Mouse (Mus musculus) brown adipose tissue, adult 24 weeks (tissue): ENCODE measurements around the gene Cpvl. TPM values are rescaled to one million over a fixed set of nuclear protein-coding genes. Genes with fewer than 3 reads are reported as not detected.

Source experiments
- H3K27ac ChIP-seq: fragments of 200-500 bp; replicated peaks from 2 replicates; pipeline ENCODE4 v1.5.1; 2012; ENCODE audit warnings: low read depth, mild to moderate bottlenecking, low read length
- H3K4me1 ChIP-seq: fragments of 200-500 bp; 2 replicates; pipeline ENCODE4 v1.6.1; 2012; ENCODE audit warnings: low read length, mixed read lengths; ENCODE audit not compliant: control insufficient read depth, insufficient read depth, insufficient read length
- H3K4me3 ChIP-seq: fragments of 200-500 bp; 2 replicates; pipeline ENCODE4 v1.5.1; 2012; ENCODE audit warnings: low read depth, mild to moderate bottlenecking, low read length, moderate library complexity; ENCODE audit not compliant: insufficient read depth
- polyA plus RNA-seq: library from polyadenylated mRNA; stranded (reverse); fragments of >200 nt; gene quantifications from 2 replicates; pipeline ENCODE4 v1.2.4, GENCODE M21; 2012; ENCODE audit not compliant: missing spikeins, insufficient read depth, insufficient read length

Gene Cpvl
- polyA plus RNA-seq, 1 experiment: not detected

- H3K4me1 ChIP-seq: peaks cover 7% of the 10 kb centered on the region; the same call in 1 of the 2 replicates
- H3K27ac ChIP-seq: no peak overlapping the region
- H3K4me3 ChIP-seq: no peak overlapping the region
Observed at GRCm38 (mm10) chr6:53859106-53859505, 119.4 kb downstream of the Cpvl start.

GRCm38 (mm10) chr6:53857822-53858221 lies 120.6 kb downstream of the Cpvl start:
- Histone ChIP-seq H3K4me3 (no peak overlapping the region), H3K4me1 (peaks cover 7% of the 10 kb centered on the region; the same call in 1 of the 2 replicates), H3K27ac (no peak overlapping the region)

- peaks cover 7% of the 10 kb centered on the region; the same call in 1 of the 2 replicates for H3K4me1 ChIP-seq
Observed at GRCm38 (mm10) chr6:53856775-53857174, 121.7 kb downstream of the Cpvl start.

GRCm38 (mm10) chr6:53854971-53855856 lies 123.3 kb downstream of the Cpvl start:
- Histone ChIP-seq H3K27ac (no peak overlapping the region), H3K4me3 (no peak overlapping the region), H3K4me1 (peaks cover 7% of the 10 kb centered on the region; the same call in 1 of the 2 replicates)

More at GRCm38 (mm10) chr6:53856775-53857174, 121.7 kb downstream of the Cpvl start:
- H3K27ac ChIP-seq: no peak overlapping the region
- no peak overlapping the region for H3K4me3 ChIP-seq

GRCm38 (mm10) chr6:53854226-53854625 lies 124.2 kb downstream of the Cpvl start:
- no peak overlapping the region for H3K4me3 ChIP-seq
- H3K4me1 ChIP-seq: peaks cover 7% of the 10 kb centered on the region; the same call in 1 of the 2 replicates
- no peak overlapping the region for H3K27ac ChIP-seq

DNA sequence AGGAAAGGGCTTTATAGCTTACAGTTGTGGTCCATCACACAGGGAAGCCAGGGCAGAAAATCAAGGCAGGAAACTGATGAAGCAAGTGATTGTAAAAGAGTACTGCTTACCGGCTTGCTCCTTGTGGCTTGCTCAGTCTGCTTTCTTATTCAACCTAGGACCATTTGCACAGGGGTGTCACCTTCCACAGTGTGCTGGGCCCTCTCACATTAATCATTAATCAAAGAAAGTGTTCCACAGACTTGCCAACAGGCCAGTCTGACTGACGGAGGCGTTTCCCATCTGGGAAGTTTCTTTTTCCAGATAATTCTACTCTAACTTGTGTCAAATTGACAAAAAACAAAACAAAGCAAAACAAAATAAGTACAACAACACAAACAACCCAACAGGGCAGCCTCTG lies 124.9 kb downstream of the Cpvl start:
- Histone ChIP-seq H3K4me3 (no peak overlapping the region), H3K27ac (no peak overlapping the region), H3K4me1 (peaks cover 7% of the 10 kb centered on the region; the same call in 1 of the 2 replicates)

- no peak overlapping the region for H3K27ac ChIP-seq
- no peak overlapping the region for H3K4me3 ChIP-seq
- H3K4me1 ChIP-seq: peaks cover 4% of the 10 kb centered on the region; the same call in 1 of the 2 replicates
Observed at GRCm38 (mm10) chr6:53844626-53845025, 133.8 kb downstream of the Cpvl start.

DNA sequence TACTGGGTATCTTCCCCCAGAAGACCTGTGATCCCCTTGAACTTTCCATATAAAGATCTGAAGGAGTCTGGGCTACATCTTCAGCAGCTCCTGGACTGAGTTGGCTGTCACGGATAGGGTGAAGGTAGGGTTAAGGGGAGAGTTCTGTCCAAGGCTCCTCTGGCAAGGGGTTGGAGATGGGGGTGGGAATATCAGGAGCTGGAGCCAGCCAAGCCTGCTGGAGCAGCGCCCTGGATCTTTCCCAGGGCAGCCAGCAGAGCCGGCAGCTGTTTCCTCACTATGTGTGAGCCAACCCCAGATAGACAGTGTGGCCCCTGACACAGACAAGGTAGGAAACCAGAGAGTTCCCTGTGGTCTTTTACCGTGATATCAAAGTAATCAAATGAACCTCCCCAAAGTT lies 153.3 kb downstream of the Cpvl start:
- H3K4me3 ChIP-seq: no peak overlapping the region
- H3K4me1 ChIP-seq: peaks cover 3% of the 10 kb centered on the region; the same call in 1 of the 2 replicates
- H3K27ac ChIP-seq: no peak overlapping the region

Other genes with a start within 250 kb of the Cpvl start
- gene Tril, start 157.8 kb downstream of the Cpvl start, polyA plus RNA-seq: 1.3 and 1.5 TPM in 2 replicates
- 1.2 and 2.5 TPM in 2 replicates for gene Chn2, start 60.9 kb upstream of the Cpvl start, polyA plus RNA-seq